Mouse (Mus musculus): ENCODE data around the gene Ndrg2.

Ndrg2 gene

DNA sequence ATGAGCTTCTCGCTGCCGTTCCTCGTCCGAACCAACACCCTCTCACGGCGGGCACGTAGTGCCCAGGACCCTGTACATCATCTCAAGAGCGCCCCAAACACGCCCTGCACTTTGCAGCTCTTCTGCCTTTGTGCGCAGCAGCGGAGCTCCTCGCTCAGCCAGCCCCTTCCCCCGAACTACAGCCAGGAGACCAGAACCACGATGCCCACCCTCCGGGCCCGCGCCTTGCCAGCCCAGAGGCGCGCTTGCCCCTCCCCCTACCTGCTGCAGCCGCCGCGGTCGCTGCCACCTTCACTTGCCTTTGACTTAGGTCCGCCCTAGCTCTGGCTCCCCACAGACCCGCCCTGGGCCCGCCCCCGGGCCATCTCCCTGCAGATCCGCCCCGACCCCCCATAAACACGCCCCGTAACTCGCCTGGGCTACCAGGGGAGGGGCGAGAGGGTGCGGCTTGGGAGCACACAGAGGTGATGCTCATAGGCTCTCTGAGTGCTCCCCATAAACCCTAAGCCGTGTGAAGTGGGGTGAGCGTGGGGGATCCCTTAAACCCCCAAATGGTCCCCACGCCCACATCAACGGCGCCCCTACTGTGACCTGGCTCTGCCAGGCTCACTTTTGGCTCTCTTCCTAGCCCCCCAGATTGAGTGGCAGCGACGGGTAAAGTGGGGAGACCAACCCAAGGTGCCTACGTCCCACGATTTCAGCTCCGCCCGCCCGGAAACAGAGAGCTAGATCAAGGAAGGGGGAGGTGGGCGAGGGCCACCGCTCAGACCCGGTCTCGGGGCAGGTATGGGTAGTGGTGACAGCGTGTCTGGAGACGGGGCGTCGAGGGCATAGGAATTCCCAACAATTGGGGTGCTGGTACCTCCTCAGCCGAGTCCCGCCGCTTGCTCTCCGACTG lies 647 bp downstream of the Ndrg2 start:
- peak; percentile 85 for DNase-seq (ENCODE audit: low spot score)

- no peak for DNase-seq (ENCODE audit: low spot score)
Measured at GRCm38 (mm10) chr14:51912391-51913061, 1.4 kb downstream of the Ndrg2 start.

GRCm38 (mm10) chr14:51911301-51911700 lies 2.7 kb downstream of the Ndrg2 start:
- no peak for DNase-seq (ENCODE audit: low spot score)

- DNase-seq (ENCODE audit: low spot score): no peak
Measured at GRCm38 (mm10) chr14:51906102-51906501, 7.9 kb downstream of the Ndrg2 start.

DNA sequence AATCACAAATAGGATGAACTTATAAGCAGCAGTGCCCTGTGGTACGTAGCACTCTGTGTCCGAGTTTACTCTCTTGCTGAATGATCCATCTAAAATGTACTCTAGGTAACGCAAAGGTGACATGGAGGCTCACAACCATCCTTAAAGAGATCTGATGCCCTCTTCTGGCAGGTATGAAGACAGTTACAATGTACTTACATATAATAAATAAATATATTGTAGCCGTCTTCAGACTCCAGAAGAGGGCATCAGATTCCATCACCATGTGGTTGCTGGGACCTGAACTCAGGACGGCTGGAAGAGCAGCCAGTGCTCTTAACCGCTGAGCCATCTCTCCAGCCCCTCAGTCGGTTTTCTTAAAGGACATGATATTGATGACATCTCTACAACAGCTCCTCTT lies 9.3 kb downstream of the Ndrg2 start:
- no peak for DNase-seq (ENCODE audit: low spot score)

GRCm38 (mm10) chr14:51903782-51904181 lies 10.2 kb downstream of the Ndrg2 start:
- no peak for DNase-seq (ENCODE audit: low spot score)

- DNase-seq (ENCODE audit: low spot score): peak; percentile 38
Measured at GRCm38 (mm10) chr14:51902806-51903710, 10.9 kb downstream of the Ndrg2 start.

GRCm38 (mm10) chr14:51899351-51899750 lies 14.6 kb downstream of the Ndrg2 start:
- DNase-seq (ENCODE audit: low spot score): no peak

DNA sequence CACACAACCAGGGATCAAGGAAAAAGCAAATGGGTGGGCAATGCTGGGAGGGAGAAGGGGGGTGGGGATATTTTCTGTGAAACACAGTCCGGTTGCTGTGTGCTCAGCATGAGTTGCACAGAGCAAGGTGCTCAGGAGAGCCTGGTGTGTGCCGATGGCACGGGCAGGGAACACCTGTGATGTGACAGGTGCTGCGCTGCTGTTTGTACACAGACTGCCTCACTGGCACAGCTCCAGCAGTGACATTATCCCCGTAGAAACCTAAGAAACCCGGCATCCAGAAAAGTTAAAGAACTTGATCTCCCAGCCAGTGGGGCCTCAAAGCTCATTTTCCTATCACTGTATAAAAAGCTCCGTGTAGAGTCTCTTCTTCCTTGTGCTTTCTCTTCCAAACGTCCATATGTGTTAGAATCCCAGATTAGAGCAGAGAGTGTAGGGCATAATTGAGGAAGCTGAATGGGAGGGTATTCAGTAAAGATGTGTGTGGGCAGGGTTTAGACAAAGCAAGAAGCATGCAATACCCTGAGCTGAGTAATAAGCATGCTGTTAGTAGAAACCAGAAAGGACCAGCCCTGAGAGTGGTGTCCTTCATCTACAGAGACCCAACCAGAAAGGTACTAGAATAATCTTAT lies 17.3 kb downstream of the Ndrg2 start:
- no peak for DNase-seq (ENCODE audit: low spot score)

DNA sequence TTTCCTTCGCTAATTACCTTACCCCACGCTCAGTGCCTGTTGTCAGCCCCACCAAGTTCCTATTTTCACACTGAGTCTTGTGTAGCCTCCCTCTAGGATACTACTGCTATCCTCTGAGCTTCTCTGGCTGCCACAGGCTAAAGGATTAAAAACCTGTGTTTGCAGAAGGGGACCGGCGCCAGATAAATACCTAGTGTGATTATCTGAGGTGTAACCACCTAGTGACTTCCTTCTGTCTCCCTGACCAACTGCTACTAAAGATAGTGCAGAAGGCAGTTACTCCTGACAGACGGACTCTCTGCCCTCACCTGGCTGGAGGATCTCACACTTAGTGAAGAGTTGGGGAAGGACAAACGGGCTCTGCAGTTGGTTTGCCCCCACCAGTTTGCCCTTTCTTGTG lies 17.9 kb downstream of the Ndrg2 start:
- DNase-seq (ENCODE audit: low spot score): no peak

- DNase-seq (ENCODE audit: low spot score): no peak
Measured at GRCm38 (mm10) chr14:51895071-51895470, 18.9 kb downstream of the Ndrg2 start.

- no peak for DNase-seq (ENCODE audit: low spot score)
Measured at GRCm38 (mm10) chr14:51893809-51894208, 20.1 kb downstream of the Ndrg2 start.

DNA sequence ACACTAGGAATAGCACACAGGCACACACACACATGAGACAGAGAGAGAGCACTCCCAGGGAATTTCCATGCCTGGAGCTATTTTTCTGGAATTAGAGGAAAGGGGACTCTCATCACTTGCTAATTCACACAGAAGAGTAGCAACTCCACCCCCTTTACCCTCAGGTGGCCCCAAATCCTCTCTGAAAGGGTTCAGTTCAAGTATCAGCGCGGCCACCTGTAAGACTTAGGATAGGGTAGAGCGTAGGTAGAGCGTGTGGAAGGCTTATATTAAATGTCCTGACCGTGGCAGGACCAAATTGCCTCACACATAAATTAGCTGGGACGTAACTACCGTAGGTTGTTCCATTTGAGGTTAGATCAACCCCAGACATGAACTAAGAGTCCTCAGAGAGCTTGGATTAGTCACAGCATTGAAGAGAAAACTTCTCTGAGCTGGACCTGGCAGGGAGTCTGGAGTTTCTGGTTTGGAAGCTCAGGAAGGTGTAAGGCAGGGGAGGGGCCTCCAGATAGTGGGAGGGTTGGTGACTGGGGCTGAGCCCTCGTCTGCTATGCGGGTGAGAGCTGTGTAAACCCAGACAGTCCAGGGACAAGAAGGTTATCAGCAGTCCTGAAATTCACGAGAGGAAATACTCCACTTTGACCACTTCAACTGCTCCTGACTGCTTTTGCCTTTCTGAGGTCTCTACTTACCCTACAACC lies 20.7 kb downstream of the Ndrg2 start:
- DNase-seq (ENCODE audit: low spot score): no peak

DNA sequence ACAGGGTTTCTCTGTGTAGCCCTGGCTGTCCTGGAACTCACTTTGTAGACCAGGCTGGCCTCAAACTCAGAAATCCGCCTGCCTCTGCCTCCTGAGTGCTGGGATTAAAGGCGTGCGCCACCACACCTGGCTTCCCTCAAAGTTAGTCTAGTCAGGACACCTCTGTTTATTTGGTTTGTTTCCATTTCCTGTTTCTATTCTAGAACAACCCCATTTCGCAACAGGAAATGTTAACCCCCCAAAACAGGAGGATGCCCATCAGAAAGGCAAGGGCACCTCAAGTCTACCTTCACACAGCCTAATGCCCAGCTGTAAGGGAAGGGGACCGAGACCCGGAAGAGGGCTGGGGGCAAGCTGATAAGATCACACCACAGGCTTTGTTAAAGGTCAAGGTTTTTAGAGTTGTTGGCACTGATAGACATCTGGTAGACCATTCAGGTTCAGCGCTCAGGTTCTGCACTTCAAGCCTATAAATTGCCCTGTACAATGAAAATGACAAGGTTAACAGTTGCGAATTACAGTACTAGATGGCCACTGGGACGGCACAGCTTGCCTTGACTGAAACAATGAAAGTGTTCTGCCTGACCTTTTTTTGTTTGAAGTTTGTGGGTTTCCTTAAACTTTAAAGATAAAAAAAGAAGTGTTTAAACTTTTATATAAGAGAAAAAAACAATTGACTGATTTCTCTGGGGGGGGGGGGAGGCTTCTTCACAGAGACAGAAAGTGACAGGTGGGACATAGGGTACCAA lies 21.6 kb downstream of the Ndrg2 start, which contains the start of gene Slc39a2:
Gene Slc39a2 (plus strand): TSS at position 699 of the 749 bp plus-strand sequence.
- DNase-seq (ENCODE audit: low spot score): no peak

- no peak for DNase-seq (ENCODE audit: low spot score)
Measured at GRCm38 (mm10) chr14:51889833-51890232, 24.1 kb downstream of the Ndrg2 start.

- no peak for DNase-seq (ENCODE audit: low spot score)
Measured at GRCm38 (mm10) chr14:51886051-51886450, 27.9 kb downstream of the Ndrg2 start.

GRCm38 (mm10) chr14:51884598-51885331 lies 29.2 kb downstream of the Ndrg2 start, which contains the start of gene Mettl17:
Gene Mettl17 (plus strand): TSS chr14:51884842.
- peak; percentile 92 for DNase-seq (ENCODE audit: low spot score)

DNA sequence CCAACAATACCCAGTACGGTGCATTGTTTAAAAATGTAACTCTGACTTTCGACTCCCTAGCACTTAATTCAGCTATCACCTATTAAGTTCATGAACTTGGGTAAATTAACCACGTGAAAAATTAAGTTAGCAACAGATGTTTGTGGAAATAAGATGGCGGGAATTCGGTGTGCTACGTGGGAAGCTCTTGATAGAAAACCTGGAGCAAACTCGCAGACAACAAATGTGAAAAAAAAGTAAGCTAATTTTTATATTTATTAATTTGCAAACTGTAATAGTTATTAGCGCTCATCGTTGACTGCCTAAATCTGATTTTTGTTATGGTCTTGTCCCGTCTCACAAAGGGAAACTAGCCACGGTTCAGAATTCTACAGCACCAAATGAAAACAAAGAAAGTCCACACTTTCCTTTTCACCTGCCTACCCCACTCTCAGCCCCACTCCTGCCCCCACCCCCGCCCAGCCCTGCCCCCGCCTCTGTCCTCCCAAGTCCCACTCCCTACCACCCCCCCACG lies 29.9 kb downstream of the Ndrg2 start:
- no peak for DNase-seq (ENCODE audit: low spot score)

GRCm38 (mm10) chr14:51883527-51884030 lies 30.4 kb downstream of the Ndrg2 start:
- peak; percentile 54 for DNase-seq (ENCODE audit: low spot score)
